Mouse (Mus musculus): ENCODE results near the gene Tfrc. TPM values are rescaled to one million over a fixed set of nuclear protein-coding genes. Genes with fewer than 3 reads are reported as not detected.

The Tfrc gene
- 100 to 1,000 TPM; 192 to 211 TPM for total RNA-seq (2021)
- long read RNA-seq, experiment 1, full-length matches to known transcripts: 18 of 71 reads
- long read RNA-seq, experiment 1, partial matches to known transcripts: 49 of 71 reads
- long read RNA-seq, experiment 1, other reads (novel, unspliced or antisense): 4 of 71 reads
- long read RNA-seq, experiment 2, full-length matches to known transcripts: 46 of 92 reads
- long read RNA-seq, experiment 2, partial matches to known transcripts: 10 of 92 reads
- long read RNA-seq, experiment 2, other reads (novel, unspliced or antisense): 36 of 92 reads

DNA sequence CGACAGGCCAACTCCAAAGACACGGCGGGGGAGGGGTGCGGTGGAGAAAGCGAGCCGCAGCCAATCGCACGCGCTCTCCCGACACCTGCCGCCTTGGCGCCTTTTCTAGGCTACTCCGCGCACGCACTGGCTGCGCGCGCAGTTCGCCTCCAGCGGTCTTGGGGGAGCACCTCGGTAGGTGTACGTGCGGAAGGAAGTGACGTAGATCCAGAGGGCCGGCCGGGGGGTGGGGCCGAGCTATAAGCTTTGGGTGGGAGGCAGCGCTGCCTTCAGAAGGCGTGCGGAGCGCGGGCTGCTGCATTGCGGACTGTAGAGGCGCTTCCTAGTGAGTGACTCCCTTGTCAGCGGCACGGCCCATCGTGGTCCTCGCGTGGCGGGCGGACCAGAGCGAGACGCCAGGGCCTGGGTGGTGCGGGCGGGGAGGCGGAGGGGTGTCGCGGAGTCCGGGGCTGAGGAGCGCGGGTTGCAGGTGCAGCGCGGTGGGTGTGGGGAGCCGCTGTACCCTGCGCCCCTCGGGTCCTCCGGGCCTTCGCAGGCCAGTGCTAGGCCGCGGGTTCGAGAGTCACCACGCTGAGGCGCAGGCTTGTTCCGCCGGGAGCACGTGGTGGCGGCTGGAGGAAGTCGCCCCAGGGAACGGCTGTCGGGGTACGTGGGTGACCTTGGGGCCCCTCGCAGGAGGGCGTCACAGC, at the start of gene Tfrc:
Gene Tfrc, plus strand, starts transcription at position 209 of the 689 bp plus-strand sequence.
- peak; percentile 96 for DNase-seq

DNA sequence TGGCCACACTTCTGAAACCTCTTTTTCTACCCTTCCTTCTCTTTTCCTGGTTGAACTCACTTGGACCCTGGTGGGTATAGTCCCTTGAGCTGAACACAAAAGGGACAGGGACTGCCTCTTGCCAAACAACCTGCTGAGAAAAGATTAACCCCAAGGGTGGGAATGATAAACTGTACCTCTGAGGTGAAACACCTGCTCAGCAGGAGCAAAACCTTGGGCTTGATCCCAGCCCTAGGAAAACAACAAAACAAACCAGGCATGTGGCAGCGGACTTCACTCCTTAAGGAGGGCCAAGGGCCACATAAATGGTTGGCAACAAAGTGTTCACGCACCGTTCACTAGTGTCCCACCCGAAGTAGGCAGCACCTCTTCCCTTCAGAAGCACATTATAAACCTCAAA, 49.2 kb upstream of the Tfrc start:
- DNase-seq: no peak

GRCm38 (mm10) chr16:32563056-32563793, 45.5 kb upstream of the Tfrc start:
- DNase-seq: no peak

DNA sequence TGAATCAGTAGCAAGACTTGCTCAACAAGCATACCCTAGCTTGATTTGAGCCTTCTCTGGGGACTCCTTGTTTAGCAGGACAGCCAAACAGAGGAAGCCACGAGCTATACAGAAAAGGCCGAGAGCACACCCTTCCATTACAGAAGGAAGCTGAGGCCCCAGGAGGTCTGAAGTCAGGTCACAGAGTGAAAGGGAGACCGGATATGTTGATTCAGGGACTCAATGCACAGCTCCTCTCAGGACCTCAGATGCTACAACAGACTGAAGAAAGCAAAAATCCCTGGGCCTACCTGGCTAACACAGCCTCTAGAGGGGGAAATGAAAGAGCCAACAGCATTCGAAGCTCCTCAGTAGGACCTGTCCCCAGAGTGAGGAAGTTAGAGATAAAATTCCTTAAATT, 41.4 kb upstream of the Tfrc start:
- DNase-seq: no peak

DNA sequence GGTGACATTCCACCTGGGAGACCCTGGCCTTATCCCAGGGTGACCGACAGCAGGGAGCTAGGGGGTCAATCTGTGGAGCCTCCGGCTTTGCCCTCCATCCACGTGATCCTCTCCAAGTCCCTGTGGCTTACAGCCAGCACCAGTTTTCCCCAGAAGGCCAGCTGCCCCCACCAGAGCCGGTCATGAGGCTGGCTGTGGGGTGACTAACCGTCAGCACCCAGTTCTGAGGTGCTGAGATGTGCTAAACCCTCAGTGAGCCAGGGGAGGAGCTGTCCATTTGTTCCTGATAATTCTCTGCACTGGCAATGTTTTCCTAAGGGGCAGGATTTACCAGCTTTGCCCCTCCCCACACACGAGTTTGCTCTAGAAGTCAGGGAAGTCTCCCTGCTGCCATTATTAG, 40.3 kb upstream of the Tfrc start:
- no peak for DNase-seq

GRCm38 (mm10) chr16:32570042-32570441, 38.7 kb upstream of the Tfrc start:
- DNase-seq: no peak

DNA sequence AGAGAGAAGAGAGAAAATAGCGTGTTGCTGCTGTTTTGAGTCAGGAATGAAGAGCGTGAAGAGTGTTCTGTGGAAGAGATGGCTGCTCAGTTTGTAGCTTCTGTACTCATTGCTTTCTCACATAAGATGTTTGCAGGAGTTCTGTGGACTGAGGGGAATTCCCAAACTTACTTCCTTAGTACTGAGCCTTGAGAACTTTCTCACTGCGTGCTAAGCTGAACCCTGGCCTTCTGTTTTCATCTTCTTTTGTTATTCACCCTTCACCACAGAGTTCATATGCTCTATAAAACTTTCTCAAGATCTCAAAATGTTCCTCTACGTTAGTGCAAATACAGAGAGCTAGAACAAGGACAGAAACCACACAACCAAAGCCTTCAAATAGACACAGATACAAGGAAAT, 36.2 kb upstream of the Tfrc start:
- DNase-seq: no peak

- no peak for DNase-seq
Observed at GRCm38 (mm10) chr16:32586482-32586881, 22.2 kb upstream of the Tfrc start.

- DNase-seq: no peak
Observed at GRCm38 (mm10) chr16:32588568-32588967, 20.2 kb upstream of the Tfrc start.

GRCm38 (mm10) chr16:32591521-32591920, 17.2 kb upstream of the Tfrc start:
- DNase-seq: no peak

DNA sequence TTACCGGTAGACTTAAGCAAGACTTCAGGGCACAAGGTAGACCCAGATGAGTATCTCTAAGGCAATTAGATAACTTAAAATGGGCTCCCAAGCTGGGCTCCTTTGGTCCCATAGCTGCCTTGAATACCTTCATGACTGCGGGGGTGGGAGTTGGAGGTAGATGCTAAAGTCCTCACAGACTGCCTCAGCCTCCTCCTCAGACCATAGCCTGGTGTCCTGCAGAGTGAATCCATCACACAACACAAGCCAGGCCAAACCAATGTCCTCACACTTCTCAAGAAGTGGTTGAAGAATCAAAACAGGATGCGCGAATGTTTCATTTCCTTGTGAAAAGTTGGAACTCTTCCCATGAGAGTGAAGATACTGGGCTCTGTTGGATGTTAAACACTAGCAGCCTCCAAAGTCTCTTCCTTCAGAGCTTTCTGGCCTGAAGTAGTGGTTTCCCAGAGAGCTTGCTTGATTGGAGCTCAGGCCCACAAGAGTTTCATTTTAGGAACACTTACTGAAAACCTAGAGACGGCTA, 15.4 kb upstream of the Tfrc start:
- DNase-seq: no peak

DNA sequence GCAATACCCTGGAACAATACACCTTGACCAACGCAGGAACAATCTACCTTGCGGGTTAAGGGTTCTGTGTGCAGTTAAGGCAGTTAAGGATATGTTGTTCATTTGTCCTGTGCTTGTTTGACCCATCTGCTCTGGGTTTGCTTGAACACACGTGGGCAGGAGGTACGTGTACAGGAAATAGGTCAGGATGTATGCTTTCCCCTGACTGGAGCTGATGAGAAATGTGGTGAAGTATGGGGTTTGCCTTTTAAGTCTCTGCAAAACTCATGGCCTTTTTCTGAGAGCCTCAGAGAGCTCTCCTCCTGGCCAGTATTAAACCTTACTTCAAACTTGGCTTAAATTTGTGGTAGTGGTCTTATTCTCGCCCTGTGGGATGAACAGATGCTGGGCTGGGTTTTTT, 14.8 kb upstream of the Tfrc start:
- no peak for DNase-seq

- no peak for DNase-seq
Observed at GRCm38 (mm10) chr16:32594701-32595100, 14.0 kb upstream of the Tfrc start.

- peak; percentile 24 for DNase-seq
Observed at GRCm38 (mm10) chr16:32595142-32595855, 13.4 kb upstream of the Tfrc start.

DNA sequence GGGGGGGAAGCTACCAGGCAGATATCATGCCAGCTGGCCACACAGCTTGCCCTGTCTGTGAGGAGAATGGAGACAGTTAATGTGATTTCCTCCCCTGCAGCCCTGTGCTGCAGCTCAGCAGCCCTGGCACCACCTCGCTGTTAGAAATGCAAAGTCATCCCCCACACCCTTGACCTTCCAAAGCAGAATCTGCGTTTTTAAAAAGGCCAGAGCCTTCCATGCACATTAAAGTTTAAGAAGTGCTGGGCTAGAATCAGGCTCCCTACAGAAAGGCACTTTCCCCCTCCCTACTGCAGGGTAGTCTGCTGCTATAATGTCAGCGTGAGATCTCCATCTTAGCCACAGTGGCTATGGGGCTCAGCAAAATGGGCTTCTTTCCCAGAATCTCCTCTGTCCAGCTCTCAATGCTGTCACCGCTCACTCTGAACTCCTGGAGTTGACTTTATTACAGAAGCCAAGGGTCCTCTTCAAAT, 10.8 kb upstream of the Tfrc start:
- DNase-seq: no peak

DNA sequence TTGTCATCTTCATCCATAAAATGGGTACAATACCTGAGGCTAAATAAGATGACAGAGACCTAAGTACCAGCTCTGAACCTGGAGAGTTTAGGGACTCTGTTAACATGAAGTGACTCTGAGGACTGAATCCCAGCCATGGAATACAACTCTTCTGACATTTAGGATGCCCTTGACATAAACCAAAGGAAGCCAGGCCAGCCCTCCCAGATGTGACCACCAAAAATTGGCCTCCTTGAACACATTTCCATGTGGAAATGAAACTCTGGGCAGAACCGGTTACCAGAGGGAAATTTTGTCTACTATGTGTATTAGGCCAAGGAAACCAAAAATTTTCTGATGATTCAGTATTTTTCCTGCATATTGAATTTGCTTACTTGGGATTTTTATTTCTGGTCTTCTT, 9.6 kb upstream of the Tfrc start:
- no peak for DNase-seq

DNA sequence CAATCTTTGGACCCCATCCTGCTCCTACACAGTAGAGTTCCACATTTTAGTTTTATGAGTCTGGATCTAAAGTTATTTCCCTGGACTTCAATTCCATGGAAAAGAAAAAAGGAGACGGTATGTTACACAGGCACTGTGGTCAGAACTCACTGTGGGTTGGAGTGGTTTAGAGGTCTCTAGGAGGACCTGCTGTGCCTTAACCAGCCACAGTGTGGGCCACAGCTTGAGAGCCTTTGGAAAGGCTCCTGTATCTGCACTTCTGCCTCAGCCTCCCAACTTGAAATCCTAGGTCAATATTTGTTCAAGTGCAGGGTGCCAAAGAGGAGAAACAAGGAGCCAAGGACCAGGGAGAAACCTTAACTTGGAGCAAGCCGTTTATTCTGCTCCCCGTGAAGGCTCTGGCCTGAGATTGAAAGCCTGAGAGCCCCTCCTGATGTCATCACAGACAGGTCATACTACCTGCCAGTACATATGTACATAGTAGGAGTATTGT, 6.5 kb upstream of the Tfrc start:
- no peak for DNase-seq

GRCm38 (mm10) chr16:32607562-32608343, 967 bp upstream of the Tfrc start:
- DNase-seq: no peak

DNA sequence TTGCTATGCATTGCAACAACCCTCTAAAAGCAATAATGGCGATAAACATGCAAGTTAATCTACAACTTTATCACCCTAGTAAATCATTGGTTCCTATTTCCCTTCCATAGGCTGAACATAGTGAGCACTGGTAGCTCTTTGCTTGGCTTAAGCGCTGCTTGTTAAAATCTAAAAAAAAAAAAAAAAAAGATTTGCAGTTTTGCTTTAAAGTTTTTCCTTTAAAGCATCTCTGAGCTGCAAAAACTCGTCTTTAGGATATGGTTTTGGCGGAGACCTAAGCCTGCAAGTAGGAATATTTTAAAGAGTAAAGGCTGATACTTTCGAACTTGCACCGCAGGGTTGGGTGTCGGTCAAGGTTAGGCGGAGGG, 392 bp upstream of the Tfrc start:
- DNase-seq: no peak

DNA sequence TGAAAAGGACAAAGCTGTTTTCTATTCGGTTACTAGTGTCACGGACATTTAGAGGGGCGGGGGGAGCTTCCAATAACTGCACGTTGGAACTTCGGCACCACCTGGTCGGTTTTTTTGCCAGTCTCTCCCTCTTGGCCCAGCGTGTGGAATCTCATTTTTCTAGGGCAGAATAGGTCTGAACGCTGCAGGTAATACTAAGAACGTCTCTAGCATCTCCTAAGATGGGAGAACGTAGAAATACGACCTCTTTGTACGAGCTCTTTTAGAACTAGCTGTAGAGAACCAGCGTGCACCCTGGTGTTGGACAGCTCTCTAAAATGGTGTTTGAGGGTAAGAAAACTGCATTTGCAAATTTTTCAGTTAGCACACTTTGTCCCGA, 670 bp downstream of the Tfrc start:
- DNase-seq: no peak

All from gastrocnemius, postnatal 25 days (tissue).